Mouse (Mus musculus) hindbrain, embryonic 12.5 days (tissue): ENCODE measurements at regions not wholly inside any gene's neighbourhood (a gene's known extent, or its start where the extent isn't known, plus 50 kb on each side); places are given as distances from the start of the nearest gene placed in this dataset.

ENCODE experiments used
- ATAC-seq: fragments of 200-750 bp; cut with Nextera tagmentation; 2 replicates; pipeline ENCODE4 v1.8.0; 2017; ENCODE audit warnings: moderate TSS enrichment; ENCODE audit not compliant: low FRiP score
- H3K27ac ChIP-seq: fragments of 300-500 bp; sonication (generic); 2 replicates; pipeline ENCODE4 v1.5.1; 2016; ENCODE audit warnings: mild to moderate bottlenecking
- H3K27me3 ChIP-seq: fragments of 300-500 bp; sonication (generic); 2 replicates; pipeline ENCODE4 v1.6.1; 2016; ENCODE audit warnings: mild to moderate bottlenecking
- H3K36me3 ChIP-seq: fragments of 300-500 bp; sonication (generic); 2 replicates; pipeline ENCODE4 v1.6.1; 2016; ENCODE audit warnings: mild to moderate bottlenecking
- H3K4me1 ChIP-seq: fragments of 300-500 bp; sonication (generic); 2 replicates; pipeline ENCODE4 v1.6.1; 2016
- H3K4me2 ChIP-seq: fragments of 300-500 bp; sonication (generic); replicated peaks from 2 replicates; pipeline ENCODE4 v1.6.1; 2016; ENCODE audit warnings: mild to moderate bottlenecking
- H3K4me3 ChIP-seq: fragments of 300-500 bp; sonication (generic); 2 replicates; pipeline ENCODE4 v1.5.1; 2016; ENCODE audit warnings: mild to moderate bottlenecking
- H3K9ac ChIP-seq: fragments of 300-500 bp; sonication (generic); 2 replicates; pipeline ENCODE4 v1.6.1; 2016; ENCODE audit warnings: mild to moderate bottlenecking, moderate library complexity
- H3K9me3 ChIP-seq: fragments of 300-500 bp; sonication (generic); replicated peaks from 2 replicates; pipeline ENCODE4 v1.6.1; 2016; ENCODE audit warnings: mild to moderate bottlenecking
- WGBS: fragments of 180-500 bp; shearing (Covaris S2); methylation state at CpG from one replicate; pipeline ENCODE4 v1.1.7; 2016; 5-methylcytosine and 5-hydroxymethylcytosine counted together

- no peak overlapping the region for H3K4me3 ChIP-seq
- WGBS = 90% methylated on average over 1 of the region's 1 CpGs
- no peaks in the 10 kb centered on the region for H3K36me3 ChIP-seq
- H3K27me3 ChIP-seq = no peaks in the 10 kb centered on the region
- ATAC-seq = peak; percentile 26
- no peak overlapping the region for H3K4me2 ChIP-seq
- H3K9me3 ChIP-seq = no peaks in the 10 kb centered on the region
- no peaks in the 10 kb centered on the region for H3K4me1 ChIP-seq
- H3K9ac ChIP-seq = no peak overlapping the region
- no peak overlapping the region for H3K27ac ChIP-seq
Observed at GRCm38 (mm10) chr6:19015868-19016267, 149.8 kb downstream of the Ankrd7 start.

- no peaks in the 10 kb centered on the region for H3K27me3 ChIP-seq
- no peak overlapping the region for H3K4me2 ChIP-seq
- no peak overlapping the region for H3K27ac ChIP-seq
- H3K4me1 ChIP-seq = no peaks in the 10 kb centered on the region
- no peak overlapping the region for H3K9ac ChIP-seq
- ATAC-seq = no peak
- no peaks in the 10 kb centered on the region for H3K36me3 ChIP-seq
- H3K4me3 ChIP-seq = no peak overlapping the region
- WGBS = 87% methylated on average over 1 of the region's 1 CpGs
- H3K9me3 ChIP-seq = no peaks in the 10 kb centered on the region
Observed at GRCm38 (mm10) chr6:19018166-19018769, 152.2 kb downstream of the Ankrd7 start.

- no peaks in the 10 kb centered on the region for H3K9me3 ChIP-seq
- H3K4me1 ChIP-seq = no peaks in the 10 kb centered on the region
- no peak for ATAC-seq
- H3K36me3 ChIP-seq = no peaks in the 10 kb centered on the region
- H3K4me3 ChIP-seq = no peak overlapping the region
- no peak overlapping the region for H3K4me2 ChIP-seq
- no peaks in the 10 kb centered on the region for H3K27me3 ChIP-seq
- no peak overlapping the region for H3K27ac ChIP-seq
- no peak overlapping the region for H3K9ac ChIP-seq
- 66% methylated on average over 1 of the region's 1 CpGs for WGBS
Observed at GRCm38 (mm10) chr6:19034268-19034667, 168.2 kb downstream of the Ankrd7 start.
